Mouse (Mus musculus) neural tube, embryonic 13.5 days (tissue): ENCODE results near the gene Cdh12. TPM values are rescaled to one million over a fixed set of nuclear protein-coding genes. Genes with fewer than 3 reads are reported as not detected.

Experiments used
- ATAC-seq: fragments of 200-750 bp; cut with Nextera tagmentation; 2 replicates; pipeline ENCODE4 v1.8.0; 2017; ENCODE audit warnings: low read depth, mild to moderate bottlenecking, moderate TSS enrichment, moderate library complexity
- H3K27ac ChIP-seq: fragments of 300-500 bp; sonication (generic); replicated peaks from 2 replicates; pipeline ENCODE4 v1.5.1; 2015; ENCODE audit warnings: moderate library complexity, mild to moderate bottlenecking, inconsistent platforms
- H3K27me3 ChIP-seq: fragments of 300-500 bp; sonication (generic); 2 replicates; pipeline ENCODE4 v1.6.1; 2015; ENCODE audit warnings: mild to moderate bottlenecking, inconsistent platforms
- H3K36me3 ChIP-seq: fragments of 300-500 bp; sonication (generic); 2 replicates; pipeline ENCODE4 v1.6.1; 2015; ENCODE audit warnings: mild to moderate bottlenecking, inconsistent platforms
- H3K4me1 ChIP-seq: fragments of 300-500 bp; sonication (generic); replicated peaks from 2 replicates; pipeline ENCODE4 v1.6.1; 2015; ENCODE audit warnings: inconsistent platforms
- H3K4me2 ChIP-seq: fragments of 300-500 bp; sonication (generic); 2 replicates; pipeline ENCODE4 v1.6.1; 2015; ENCODE audit warnings: inconsistent platforms, mild to moderate bottlenecking, moderate library complexity
- H3K4me3 ChIP-seq: fragments of 300-500 bp; sonication (generic); 2 replicates; pipeline ENCODE4 v1.5.1; 2015; ENCODE audit warnings: mild to moderate bottlenecking, inconsistent platforms
- H3K9ac ChIP-seq: fragments of 300-500 bp; sonication (generic); 2 replicates; pipeline ENCODE4 v1.6.1; 2015; ENCODE audit warnings: moderate library complexity, mild to moderate bottlenecking, inconsistent platforms
- H3K9me3 ChIP-seq: fragments of 300-500 bp; sonication (generic); 2 replicates; pipeline ENCODE4 v1.6.1; 2016; ENCODE audit warnings: inconsistent platforms
- whole genome bisulfite sequencing: fragments of 180-500 bp; shearing (Covaris S2); methylation state at CpG from one replicate; pipeline ENCODE4 v1.1.7; 2015; 5-methylcytosine and 5-hydroxymethylcytosine counted together
- polyA plus RNA-seq: library from polyadenylated mRNA; unstranded; fragments of >200 nt; fragmentation: Nextera tagmentation; extraction: Ambion mirVana; gene quantifications from 2 replicates; pipeline ENCODE4 v1.2.1, GENCODE M21; 2015

Cdh12 gene
- polyA plus RNA-seq, 1 experiment from 2014 or later: 5.1 TPM

DNA sequence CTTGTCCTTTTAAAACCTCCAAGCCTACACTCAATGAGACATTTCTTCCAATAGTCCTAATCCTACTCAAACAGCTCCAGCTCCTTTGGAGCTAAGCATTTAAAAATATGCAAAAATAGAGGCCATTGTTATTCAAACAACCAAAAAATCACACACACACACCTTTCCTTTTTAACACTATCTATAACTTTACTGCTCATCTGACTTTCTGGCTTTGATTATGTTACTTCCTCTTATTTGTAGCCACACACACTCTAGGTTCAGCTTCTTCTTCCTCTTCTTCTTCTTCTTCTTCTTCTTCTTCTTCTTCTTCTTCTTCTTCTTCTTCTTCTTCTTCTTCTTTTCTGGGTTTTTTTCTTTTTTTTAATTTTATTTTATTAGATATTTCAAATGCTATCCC is 323.2 kb downstream of the Cdh12 start:
- no peaks in the 10 kb centered on the region for H3K9me3 ChIP-seq
- H3K36me3 ChIP-seq: no peaks in the 10 kb centered on the region
- H3K9ac ChIP-seq: no peak overlapping the region
- H3K27me3 ChIP-seq: no peaks in the 10 kb centered on the region
- H3K4me2 ChIP-seq: no peak overlapping the region
- no peaks in the 10 kb centered on the region for H3K4me1 ChIP-seq
- ATAC-seq: no peak
- no peak overlapping the region for H3K27ac ChIP-seq
- no peak overlapping the region for H3K4me3 ChIP-seq

DNA sequence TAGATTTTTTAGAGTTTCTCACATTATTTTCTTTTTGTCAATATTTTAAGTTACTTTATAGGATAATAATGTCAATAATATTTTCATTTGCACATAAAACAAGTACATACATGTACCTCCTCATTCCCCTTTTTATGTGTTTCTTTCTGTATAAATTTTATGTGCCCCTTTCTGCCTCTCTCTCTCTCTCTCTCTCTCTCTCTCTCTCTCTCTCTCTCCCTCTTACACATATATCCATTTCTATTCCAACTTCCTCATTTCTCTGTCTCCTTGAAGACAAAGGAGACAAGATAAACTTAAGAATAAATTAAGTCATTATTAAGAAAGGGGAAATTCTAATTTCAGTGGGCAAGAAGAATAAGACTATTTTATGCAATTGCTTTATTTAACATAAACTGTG is 324.4 kb downstream of the Cdh12 start:
- Histone ChIP-seq H3K4me1 (no peaks in the 10 kb centered on the region), H3K4me3 (no peak overlapping the region), H3K27ac (no peak overlapping the region), H3K9me3 (no peaks in the 10 kb centered on the region), H3K9ac (no peak overlapping the region), H3K4me2 (no peak overlapping the region), H3K36me3 (no peaks in the 10 kb centered on the region), H3K27me3 (no peaks in the 10 kb centered on the region)
- no peak for ATAC-seq

DNA sequence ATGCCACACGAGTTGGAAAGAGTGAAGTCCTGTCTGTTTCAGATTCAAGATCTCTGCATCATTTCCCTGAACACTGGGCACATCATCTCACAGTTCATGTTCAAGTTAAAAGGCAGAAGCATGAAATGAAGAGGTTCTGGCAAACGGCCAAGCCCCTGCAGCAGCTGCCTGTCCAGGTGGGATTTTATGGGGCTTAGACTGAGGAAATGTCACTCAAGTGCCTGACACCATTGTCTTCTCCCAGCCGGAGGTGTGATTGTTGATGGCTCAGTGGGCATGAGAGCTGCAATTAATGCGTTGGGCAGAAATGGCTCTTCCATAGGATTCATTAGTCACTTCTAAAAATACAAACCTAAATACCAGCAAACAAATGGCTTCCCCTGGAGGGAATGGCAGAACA is 347.9 kb downstream of the Cdh12 start:
- H3K4me1 ChIP-seq: peaks cover 6% of the 10 kb centered on the region
- H3K27ac ChIP-seq: no peak overlapping the region
- no peaks in the 10 kb centered on the region for H3K36me3 ChIP-seq
- peak; percentile 40; the same call in 1 of the 2 replicates for ATAC-seq
- no peak overlapping the region for H3K4me3 ChIP-seq
- no peaks in the 10 kb centered on the region for H3K9me3 ChIP-seq
- no peak overlapping the region for H3K9ac ChIP-seq
- H3K4me2 ChIP-seq: no peak overlapping the region
- no peaks in the 10 kb centered on the region for H3K27me3 ChIP-seq
- WGBS: 27% methylated on average over 4 of the region's 4 CpGs

DNA sequence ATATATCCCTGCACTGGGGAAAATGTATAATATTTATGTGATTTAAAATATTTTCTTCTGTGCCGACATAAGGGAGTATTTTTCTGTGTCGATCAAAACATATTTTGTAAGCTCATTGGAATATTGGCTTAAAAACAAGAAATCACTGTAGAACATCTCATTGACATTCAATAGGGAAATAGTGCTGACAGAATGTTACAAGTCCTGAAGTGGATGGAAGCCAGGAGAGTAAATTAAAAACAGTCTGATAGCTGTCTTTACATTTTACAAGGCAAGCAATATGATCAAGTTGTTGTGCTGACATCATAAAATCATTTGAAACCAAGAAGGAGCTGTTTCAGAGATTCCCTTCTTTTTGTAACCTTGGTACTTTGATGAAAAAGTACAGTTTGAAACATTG is 349.5 kb downstream of the Cdh12 start:
- no peak overlapping the region for H3K9ac ChIP-seq
- no peak overlapping the region for H3K4me2 ChIP-seq
- 87% methylated on average over 2 of the region's 2 CpGs for WGBS
- peaks cover 6% of the 10 kb centered on the region for H3K4me1 ChIP-seq
- no peak for ATAC-seq
- no peaks in the 10 kb centered on the region for H3K27me3 ChIP-seq
- H3K9me3 ChIP-seq: no peaks in the 10 kb centered on the region
- no peak overlapping the region for H3K4me3 ChIP-seq
- no peak overlapping the region for H3K27ac ChIP-seq
- no peaks in the 10 kb centered on the region for H3K36me3 ChIP-seq

DNA sequence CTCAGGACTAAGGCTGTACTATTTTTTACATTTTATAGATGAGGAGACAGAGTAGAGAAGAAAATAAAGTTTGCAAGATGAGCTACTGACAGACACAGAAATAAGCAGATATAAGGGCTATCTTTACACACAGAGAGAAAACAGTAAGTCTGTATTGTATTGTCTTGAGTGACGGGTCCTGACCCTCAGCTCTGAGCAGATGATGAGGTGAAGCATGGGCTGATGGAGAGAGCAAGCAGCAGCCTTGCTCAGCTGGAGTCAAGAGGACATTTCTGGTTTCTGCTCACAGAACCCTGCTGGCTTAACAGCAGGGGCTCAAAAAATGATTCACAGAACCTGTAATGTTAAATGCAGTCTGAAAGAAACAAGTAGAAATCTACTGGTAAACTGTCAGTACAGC is 386.8 kb downstream of the Cdh12 start:
- H3K27me3 ChIP-seq: no peaks in the 10 kb centered on the region
- no peak overlapping the region for H3K4me3 ChIP-seq
- H3K9ac ChIP-seq: no peak overlapping the region
- H3K36me3 ChIP-seq: no peaks in the 10 kb centered on the region
- H3K27ac ChIP-seq: no peak overlapping the region
- peaks cover 12% of the 10 kb centered on the region for H3K4me1 ChIP-seq
- ATAC-seq: no peak
- 29% methylated on average over 1 of the region's 1 CpGs for WGBS
- H3K9me3 ChIP-seq: no peaks in the 10 kb centered on the region
- no peak overlapping the region for H3K4me2 ChIP-seq

DNA sequence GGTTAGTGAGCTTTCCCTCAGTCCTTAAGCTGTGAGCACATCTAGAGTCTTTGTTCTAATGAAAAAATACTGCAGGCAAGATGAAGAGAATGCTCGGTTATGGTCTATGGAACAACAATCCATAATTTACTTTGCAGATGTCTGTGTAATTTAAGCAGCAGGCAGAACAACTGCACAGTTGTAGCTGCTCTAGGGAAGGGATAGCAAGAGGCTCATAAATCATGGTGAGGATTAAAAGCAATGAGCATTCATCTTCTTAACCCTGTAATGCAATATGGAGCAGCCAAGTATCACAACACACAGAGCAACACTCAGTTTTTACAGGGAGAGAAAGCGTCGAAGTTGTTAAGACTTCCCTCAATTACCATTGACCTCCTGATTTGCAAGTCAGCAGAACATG is 387.9 kb downstream of the Cdh12 start:
- no peak overlapping the region for H3K4me2 ChIP-seq
- 10% methylated on average over 3 of the region's 3 CpGs for WGBS
- H3K9me3 ChIP-seq: peaks cover 2% of the 10 kb centered on the region; the same call in 1 of the 2 replicates
- no peaks in the 10 kb centered on the region for H3K36me3 ChIP-seq
- peaks cover 12% of the 10 kb centered on the region for H3K4me1 ChIP-seq
- peak; percentile 96 for ATAC-seq
- H3K9ac ChIP-seq: no peak overlapping the region
- H3K27me3 ChIP-seq: no peaks in the 10 kb centered on the region
- H3K27ac ChIP-seq: no peak overlapping the region
- H3K4me3 ChIP-seq: no peak overlapping the region

DNA sequence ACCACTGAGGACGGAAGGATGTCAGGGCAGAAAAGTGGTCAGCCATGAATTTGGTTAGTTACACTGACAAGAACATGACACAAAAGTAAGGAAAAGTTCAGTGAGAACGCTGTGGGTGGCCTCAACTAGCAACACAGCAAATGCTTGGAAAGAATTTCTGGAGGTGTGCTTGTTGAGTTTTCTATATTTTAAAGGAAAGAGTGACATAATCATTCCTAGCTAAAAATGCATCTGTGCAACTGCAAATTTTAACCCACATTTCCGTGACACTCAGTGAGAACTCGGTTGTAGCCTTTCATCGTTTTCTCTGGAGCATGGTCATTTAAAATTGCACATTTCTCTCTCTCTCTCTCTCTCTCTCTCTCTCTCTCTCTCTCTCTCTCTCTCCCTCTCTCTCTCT is 392.4 kb downstream of the Cdh12 start:
- Histone ChIP-seq H3K4me3 (no peak overlapping the region), H3K9ac (no peak overlapping the region), H3K4me1 (peaks cover 5% of the 10 kb centered on the region), H3K27me3 (no peaks in the 10 kb centered on the region), H3K27ac (no peak overlapping the region), H3K9me3 (peaks cover 4% of the 10 kb centered on the region; the same call in 1 of the 2 replicates), H3K4me2 (no peak overlapping the region), H3K36me3 (no peaks in the 10 kb centered on the region)
- 95% methylated on average over 5 of the region's 5 CpGs for WGBS
- ATAC-seq: no peak

DNA sequence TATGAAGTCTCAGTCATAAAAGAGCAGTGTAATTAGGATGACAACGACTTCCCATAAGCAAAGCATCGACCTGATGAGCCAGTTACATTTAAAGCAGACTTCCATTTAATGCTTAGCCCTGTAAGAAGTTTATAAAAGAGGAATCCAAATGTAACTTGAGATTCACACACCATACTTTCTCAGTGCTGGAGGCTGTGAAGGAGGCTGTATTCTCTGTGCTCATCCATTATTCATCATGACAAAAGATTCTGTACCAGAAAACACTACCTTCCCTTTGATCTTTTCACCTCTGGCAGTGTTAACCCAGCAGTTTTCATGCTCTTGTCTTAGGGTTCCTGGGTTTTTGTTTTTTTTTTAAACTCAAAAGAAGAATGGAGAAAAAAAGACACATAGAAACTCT is 414.0 kb downstream of the Cdh12 start:
- no peak for ATAC-seq
- no peak overlapping the region for H3K4me3 ChIP-seq
- H3K27ac ChIP-seq: no peak overlapping the region
- H3K9ac ChIP-seq: no peak overlapping the region
- no peaks in the 10 kb centered on the region for H3K9me3 ChIP-seq
- no peak overlapping the region for H3K4me2 ChIP-seq
- 55% methylated on average over 2 of the region's 2 CpGs for WGBS
- no peaks in the 10 kb centered on the region for H3K27me3 ChIP-seq
- H3K4me1 ChIP-seq: no peaks in the 10 kb centered on the region
- H3K36me3 ChIP-seq: no peaks in the 10 kb centered on the region

DNA sequence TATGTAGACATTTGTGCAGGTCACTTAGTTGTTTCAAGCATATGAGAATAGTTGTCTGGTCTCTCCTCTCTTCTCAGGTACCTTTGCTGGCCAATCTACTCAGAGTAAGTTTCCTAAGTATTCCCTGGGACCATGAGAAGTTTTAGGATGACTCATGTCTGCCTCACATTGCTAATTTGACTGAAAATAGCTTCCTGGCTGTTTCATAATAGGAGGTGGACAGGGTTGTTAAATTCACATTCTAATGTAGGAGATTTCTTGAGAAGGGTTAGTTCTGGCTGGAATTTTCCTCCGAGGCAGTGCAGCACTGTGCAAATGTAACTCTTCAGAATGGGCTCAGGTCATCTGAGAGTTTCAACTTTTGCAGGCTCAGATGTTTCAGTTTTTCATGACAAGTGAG is 423.5 kb downstream of the Cdh12 start:
- Histone ChIP-seq H3K4me3 (no peak overlapping the region), H3K27ac (no peak overlapping the region), H3K9me3 (no peaks in the 10 kb centered on the region), H3K36me3 (no peaks in the 10 kb centered on the region), H3K9ac (no peak overlapping the region), H3K4me1 (no peaks in the 10 kb centered on the region), H3K4me2 (no peak overlapping the region), H3K27me3 (no peaks in the 10 kb centered on the region)
- no peak for ATAC-seq
- 85% methylated on average over 1 of the region's 1 CpGs for WGBS

DNA sequence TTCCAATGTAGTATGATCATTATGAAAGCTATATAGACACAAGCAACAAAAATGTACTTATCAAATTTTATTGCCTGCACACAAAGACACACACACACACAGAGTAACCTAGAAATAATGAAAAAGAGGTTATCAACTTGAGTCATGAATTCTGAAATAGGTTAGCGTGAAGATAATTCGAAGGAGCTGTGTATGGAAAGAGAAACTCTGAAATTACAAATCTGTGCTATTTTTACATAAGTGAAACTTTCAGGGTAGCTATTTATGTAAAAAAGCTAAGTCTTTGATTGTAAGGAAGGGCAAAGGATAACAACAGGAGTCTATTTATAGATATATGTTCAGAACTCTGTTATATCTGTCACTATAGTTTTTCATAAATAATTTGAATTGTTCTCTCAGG is 427.9 kb downstream of the Cdh12 start:
- H3K4me3 ChIP-seq: no peak overlapping the region
- ATAC-seq: no peak
- no peak overlapping the region for H3K4me2 ChIP-seq
- no peak overlapping the region for H3K9ac ChIP-seq
- WGBS: 93% methylated on average over 2 of the region's 2 CpGs
- H3K27ac ChIP-seq: no peak overlapping the region
- no peaks in the 10 kb centered on the region for H3K36me3 ChIP-seq
- no peaks in the 10 kb centered on the region for H3K27me3 ChIP-seq
- H3K4me1 ChIP-seq: no peaks in the 10 kb centered on the region
- H3K9me3 ChIP-seq: no peaks in the 10 kb centered on the region

DNA sequence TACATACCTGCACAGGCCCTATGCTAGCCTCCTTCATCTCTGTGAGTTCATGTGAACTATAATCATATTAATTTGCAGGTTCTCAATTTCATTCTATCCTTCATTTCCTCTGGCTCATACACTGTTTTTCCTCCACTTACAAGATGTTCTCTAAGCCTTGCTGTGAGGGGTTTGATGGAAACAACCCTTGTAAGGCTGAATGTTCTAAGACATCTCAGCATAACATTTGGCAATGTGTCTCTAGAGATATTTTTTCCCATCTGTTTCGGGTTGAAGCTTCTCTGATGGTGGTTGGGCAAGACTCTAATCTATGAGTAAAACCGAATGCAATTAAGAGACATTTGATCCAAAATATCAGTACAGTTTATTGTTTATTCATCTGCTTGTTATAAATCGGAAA is 444.4 kb downstream of the Cdh12 start:
- H3K27ac ChIP-seq: no peak overlapping the region
- H3K36me3 ChIP-seq: no peaks in the 10 kb centered on the region
- H3K9ac ChIP-seq: no peak overlapping the region
- H3K4me1 ChIP-seq: no peaks in the 10 kb centered on the region
- H3K4me3 ChIP-seq: no peak overlapping the region
- no peaks in the 10 kb centered on the region for H3K9me3 ChIP-seq
- no peak overlapping the region for H3K4me2 ChIP-seq
- ATAC-seq: no peak
- no peaks in the 10 kb centered on the region for H3K27me3 ChIP-seq
- WGBS: 84% methylated on average over 3 of the region's 3 CpGs

DNA sequence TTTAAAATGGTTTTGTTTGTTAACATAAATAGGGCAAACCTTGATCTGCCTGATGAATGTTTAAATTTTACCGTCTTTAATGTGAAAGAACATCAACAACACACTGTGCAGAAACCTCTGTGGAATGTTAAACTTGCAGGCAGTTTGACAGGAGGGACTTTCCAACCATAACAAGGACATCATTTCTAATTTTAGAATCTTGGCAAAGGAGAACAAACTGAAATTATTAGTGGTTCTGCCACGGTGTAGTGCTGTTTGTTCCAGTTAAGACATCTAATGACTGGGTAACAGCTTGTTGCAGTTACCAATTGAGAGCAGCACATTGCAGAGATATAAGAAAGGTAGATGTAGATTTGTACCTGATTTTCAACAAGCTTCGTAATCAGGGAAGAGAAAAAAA is 453.5 kb downstream of the Cdh12 start:
- 73% methylated on average over 3 of the region's 3 CpGs for WGBS
- Histone ChIP-seq H3K9ac (no peak overlapping the region), H3K36me3 (no peaks in the 10 kb centered on the region), H3K4me1 (no peaks in the 10 kb centered on the region), H3K27me3 (no peaks in the 10 kb centered on the region), H3K27ac (no peak overlapping the region), H3K4me3 (no peak overlapping the region), H3K9me3 (no peaks in the 10 kb centered on the region), H3K4me2 (no peak overlapping the region)
- no peak for ATAC-seq

DNA sequence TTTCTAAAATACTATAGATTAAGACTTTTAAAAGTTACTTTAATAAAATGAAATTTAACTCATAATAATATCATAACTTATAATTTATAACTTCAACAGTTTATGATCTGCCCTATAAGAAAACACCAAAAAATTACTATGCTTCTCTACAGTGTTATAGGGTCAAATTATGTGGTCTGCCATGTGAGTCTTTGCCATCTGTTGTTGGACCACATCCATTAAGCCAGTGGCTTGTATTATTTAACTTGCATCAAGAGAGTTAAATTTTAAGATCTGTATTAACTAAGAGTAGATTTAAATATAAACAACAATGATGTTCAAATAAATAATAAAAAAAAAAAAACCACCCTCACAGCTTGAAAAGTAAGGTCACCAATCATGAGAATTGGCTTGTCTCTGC is 479.2 kb downstream of the Cdh12 start:
- Histone ChIP-seq H3K4me2 (no peak overlapping the region), H3K4me3 (no peak overlapping the region), H3K27ac (no peak overlapping the region), H3K9me3 (no peaks in the 10 kb centered on the region), H3K36me3 (no peaks in the 10 kb centered on the region), H3K4me1 (no peaks in the 10 kb centered on the region), H3K27me3 (no peaks in the 10 kb centered on the region), H3K9ac (no peak overlapping the region)
- ATAC-seq: no peak

DNA sequence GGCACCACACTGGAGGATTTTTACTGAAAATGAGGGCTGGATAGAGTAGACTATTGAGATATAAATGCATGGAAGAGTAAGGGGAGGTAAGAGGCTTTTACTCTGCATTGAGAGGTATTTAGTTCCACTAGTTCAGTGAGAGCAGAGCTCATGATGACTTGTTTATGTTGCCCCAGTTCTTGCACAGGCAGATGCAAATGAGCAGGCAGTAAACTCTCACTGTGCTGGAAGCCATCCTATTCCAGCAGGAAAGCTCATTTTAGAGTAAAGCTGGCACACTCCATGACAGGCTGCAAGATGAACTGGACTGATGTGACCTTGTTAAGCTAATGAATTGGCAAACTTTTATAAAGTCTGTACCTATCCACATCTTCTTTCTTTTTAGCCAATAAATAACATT is 494.9 kb downstream of the Cdh12 start:
- H3K9me3 ChIP-seq: no peaks in the 10 kb centered on the region
- H3K4me2 ChIP-seq: no peak overlapping the region
- H3K4me1 ChIP-seq: no peaks in the 10 kb centered on the region
- H3K4me3 ChIP-seq: no peak overlapping the region
- no peaks in the 10 kb centered on the region for H3K36me3 ChIP-seq
- H3K9ac ChIP-seq: no peak overlapping the region
- ATAC-seq: no peak
- no peak overlapping the region for H3K27ac ChIP-seq
- H3K27me3 ChIP-seq: no peaks in the 10 kb centered on the region
